Mouse (Mus musculus) olfactory bulb, adult 2 months (tissue): ENCODE results near the gene Rere.

ENCODE experiments used
- CTCF ChIP-seq: fragments of 200-500 bp; IDR thresholded peaks from 2 replicates; pipeline ENCODE4 v1.5.1; 2012; ENCODE audit warnings: low read depth, mild to moderate bottlenecking, low read length, moderate library complexity; ENCODE audit not compliant: insufficient read depth
- POLR2A ChIP-seq: fragments of 200-500 bp; IDR thresholded peaks from 2 replicates; pipeline ENCODE4 v1.6.1; 2012; ENCODE audit warnings: mild to moderate bottlenecking, low read depth, low read length, moderate library complexity; ENCODE audit not compliant: insufficient read depth

DNA sequence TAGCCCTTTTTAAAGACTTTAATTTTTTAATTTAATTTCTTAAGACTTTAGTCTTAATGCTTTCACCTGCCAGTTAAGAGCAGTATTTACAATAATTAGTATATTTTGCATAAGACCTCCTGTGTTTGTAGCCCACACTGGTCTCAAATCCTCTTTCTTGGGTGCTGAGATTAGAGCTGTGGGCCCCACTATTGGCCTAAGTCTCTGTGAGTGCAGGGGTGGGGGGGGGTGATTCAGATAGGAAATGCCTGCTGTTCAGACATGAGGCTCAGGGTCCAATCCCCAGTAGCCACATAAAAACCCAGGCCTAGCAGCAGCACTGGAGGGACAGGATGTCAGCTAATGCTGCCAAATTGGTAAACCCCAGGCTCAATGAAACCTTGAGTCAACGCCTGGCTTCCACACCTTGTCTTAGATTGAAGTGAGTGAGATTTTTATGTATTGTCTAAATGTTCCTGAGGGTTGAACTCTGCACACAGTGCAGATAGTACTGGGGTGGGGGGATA lies 41.0 kb upstream of the Rere start:
- TF ChIP-seq CTCF (no peak), POLR2A (no peak)
